Mouse (Mus musculus): ENCODE data around the gene Cbx5. TPM values are rescaled to one million over a fixed set of nuclear protein-coding genes. Genes with fewer than 3 reads are reported as not detected.

The Cbx5 gene
- polyA plus RNA-seq, 1 experiment from 2014 or later, result 70.4 TPM

GRCm38 (mm10) chr15:103147422-103147690 is 92.3 kb downstream of the Cbx5 start:
- Histone ChIP-seq H3K4me2 (ENCODE audit: low read depth, low read length) (peak overlapping the region; percentile 93), H3K9ac (ENCODE audit: low read length) (no peak overlapping the region), H3K4me1 (ENCODE audit: control insufficient read depth, insufficient read depth, low read length) (0 out of 2 replicates have a peak, but pooled peaks cover 2% of the 10 kb centered on the region), H3K27me3 (ENCODE audit: control insufficient read depth, insufficient read depth, low read length) (peaks cover 54% of the 10 kb centered on the region), H3K4me3 (ENCODE audit: low read length) (0 out of 2 replicates have a peak overlapping the region, but pooled peaks have one; percentile 59), H3K9me3 (replicated peaks; ENCODE audit: control insufficient read depth, low read length) (no peaks in the 10 kb centered on the region), H3K36me3 (ENCODE audit: control insufficient read depth, insufficient read depth) (no peaks in the 10 kb centered on the region), H3K27ac (ENCODE audit: low read length) (no peak overlapping the region)
- ATAC-seq (replicated peaks; ENCODE audit: extremely low read depth, insufficient read depth, low FRiP score), result no peak
- 27% methylated on average over 3 of the region's 3 CpGs for WGBS

DNA sequence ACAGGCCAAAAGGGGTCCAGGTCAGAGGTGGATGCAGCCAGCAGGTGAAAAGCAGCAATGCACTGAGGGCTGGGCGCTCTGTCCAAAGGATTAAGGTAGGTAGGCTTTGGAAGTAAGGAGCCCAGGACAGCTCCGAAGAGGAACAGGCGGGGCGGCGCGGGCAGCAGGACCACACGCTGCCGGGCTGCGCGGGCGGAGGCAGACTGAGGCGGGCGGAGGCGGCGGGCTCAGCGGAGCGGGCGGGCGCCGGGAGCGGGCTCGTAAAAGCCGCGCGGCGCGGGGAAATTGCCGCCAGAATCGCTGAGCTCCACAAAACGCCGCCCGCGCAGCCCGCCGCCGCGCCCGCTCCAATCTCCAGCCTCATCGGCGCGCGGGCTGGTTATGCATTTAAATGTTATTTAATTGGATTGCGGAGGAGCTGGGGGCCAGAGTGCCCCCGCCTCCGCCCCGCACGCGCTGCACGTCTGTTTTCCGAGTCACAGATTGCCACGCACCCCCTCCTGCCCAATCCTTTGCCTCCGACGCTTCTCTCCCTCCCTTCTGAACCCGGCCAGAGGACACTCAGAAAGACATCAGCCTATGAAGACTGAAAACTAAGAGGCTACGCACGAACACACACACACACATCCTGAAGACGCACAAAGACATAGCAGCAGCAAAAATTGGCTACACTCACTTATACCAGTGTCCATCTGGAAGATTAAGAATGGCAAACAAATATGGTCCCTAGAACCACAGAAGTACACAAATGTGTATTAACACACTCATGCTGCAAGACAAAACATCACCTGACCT is 92.8 kb downstream of the Cbx5 start:
- 0 out of 2 replicates have a peak, but pooled peaks have one; percentile 37 for ATAC-seq (replicated peaks; ENCODE audit: extremely low read depth, insufficient read depth, low FRiP score)
- Histone ChIP-seq H3K4me2 (ENCODE audit: low read depth, low read length) (peak overlapping the region; percentile 93), H3K27ac (ENCODE audit: low read length) (no peak overlapping the region), H3K9ac (ENCODE audit: low read length) (peak overlapping the region; percentile 71), H3K4me1 (ENCODE audit: control insufficient read depth, insufficient read depth, low read length) (0 out of 2 replicates have a peak, but pooled peaks cover 2% of the 10 kb centered on the region), H3K27me3 (ENCODE audit: control insufficient read depth, insufficient read depth, low read length) (peaks cover 54% of the 10 kb centered on the region), H3K9me3 (replicated peaks; ENCODE audit: control insufficient read depth, low read length) (no peaks in the 10 kb centered on the region), H3K36me3 (ENCODE audit: control insufficient read depth, insufficient read depth) (no peaks in the 10 kb centered on the region), H3K4me3 (ENCODE audit: low read length) (peak overlapping the region; percentile 59)
- WGBS, result 1% methylated on average over 57 of the region's 57 CpGs

DNA sequence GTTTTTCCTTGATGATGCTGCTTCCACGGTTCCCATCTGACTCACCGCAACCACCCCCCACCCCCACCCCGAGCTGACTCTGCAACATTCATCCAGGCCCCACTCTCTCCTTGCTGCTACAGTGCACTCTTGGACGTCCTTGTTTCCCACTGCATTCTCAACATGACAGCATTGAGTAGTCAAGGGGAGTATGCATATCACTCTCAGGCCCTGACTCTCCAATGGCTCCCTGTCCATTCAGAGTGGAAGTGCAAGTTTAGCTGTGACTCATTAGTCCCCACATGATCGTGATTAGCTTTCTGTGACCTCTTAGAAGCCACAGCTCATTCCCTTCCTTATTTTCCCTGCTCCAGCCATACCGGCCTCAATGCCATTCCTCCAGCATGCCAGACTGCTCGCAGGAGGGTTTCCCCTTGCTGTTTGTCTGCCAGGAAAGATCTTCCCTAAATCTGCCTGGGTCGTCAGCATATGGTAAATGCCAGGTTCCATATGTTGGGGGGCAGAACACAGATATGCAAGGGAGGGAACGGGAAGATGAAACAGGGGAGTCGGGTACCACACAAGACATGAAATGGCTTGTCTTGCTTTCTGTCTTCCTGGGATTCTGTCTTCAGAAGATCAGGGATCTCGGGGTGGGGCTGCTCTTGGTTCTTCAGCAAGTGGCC is 93.8 kb downstream of the Cbx5 start:
- H3K36me3 ChIP-seq (ENCODE audit: control insufficient read depth, insufficient read depth), result no peaks in the 10 kb centered on the region
- H3K9ac ChIP-seq (ENCODE audit: low read length), result no peak overlapping the region
- H3K4me1 ChIP-seq (ENCODE audit: control insufficient read depth, insufficient read depth, low read length), result 0 out of 2 replicates have a peak, but pooled peaks cover 2% of the 10 kb centered on the region
- no peak for ATAC-seq (replicated peaks; ENCODE audit: extremely low read depth, insufficient read depth, low FRiP score)
- H3K27ac ChIP-seq (ENCODE audit: low read length), result no peak overlapping the region
- no peak overlapping the region for H3K4me2 ChIP-seq (ENCODE audit: low read depth, low read length)
- WGBS, result 73% methylated on average over 11 of the region's 11 CpGs
- no peaks in the 10 kb centered on the region for H3K9me3 ChIP-seq (replicated peaks; ENCODE audit: control insufficient read depth, low read length)
- no peak overlapping the region for H3K4me3 ChIP-seq (ENCODE audit: low read length)
- H3K27me3 ChIP-seq (ENCODE audit: control insufficient read depth, insufficient read depth, low read length), result peaks cover 55% of the 10 kb centered on the region

DNA sequence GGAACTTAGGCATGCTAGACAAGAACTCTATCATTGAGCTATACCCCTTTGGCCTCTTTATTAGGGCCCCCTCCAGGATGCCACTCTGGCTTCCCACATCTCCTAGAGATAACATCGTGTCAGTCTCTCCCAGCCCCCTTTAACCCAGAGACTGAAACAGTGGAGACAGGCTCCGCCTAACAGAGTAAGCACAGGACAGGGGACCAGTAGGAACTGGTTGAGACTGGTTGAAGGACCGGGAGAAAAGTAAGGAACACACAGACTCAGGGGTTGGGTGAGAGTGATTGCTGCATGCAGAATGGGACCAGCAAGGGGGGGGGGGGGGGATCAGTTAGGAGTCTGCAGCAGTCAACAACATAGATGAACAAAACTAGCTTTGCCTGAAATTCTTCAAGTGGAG is 95.4 kb downstream of the Cbx5 start:
- H3K4me1 ChIP-seq (ENCODE audit: control insufficient read depth, insufficient read depth, low read length), result 0 out of 2 replicates have a peak, but pooled peaks cover 2% of the 10 kb centered on the region
- no peaks in the 10 kb centered on the region for H3K9me3 ChIP-seq (replicated peaks; ENCODE audit: control insufficient read depth, low read length)
- H3K9ac ChIP-seq (ENCODE audit: low read length), result no peak overlapping the region
- no peaks in the 10 kb centered on the region for H3K36me3 ChIP-seq (ENCODE audit: control insufficient read depth, insufficient read depth)
- no peak overlapping the region for H3K27ac ChIP-seq (ENCODE audit: low read length)
- no peak overlapping the region for H3K4me2 ChIP-seq (ENCODE audit: low read depth, low read length)
- no peak for ATAC-seq (replicated peaks; ENCODE audit: extremely low read depth, insufficient read depth, low FRiP score)
- whole genome bisulfite sequencing, result 32% methylated on average over 3 of the region's 3 CpGs
- H3K4me3 ChIP-seq (ENCODE audit: low read length), result no peak overlapping the region
- peaks cover 61% of the 10 kb centered on the region for H3K27me3 ChIP-seq (ENCODE audit: control insufficient read depth, insufficient read depth, low read length)

MicroRNA genes within 50 kb of the gene (microRNA counts, 519-probe panel; counts per million panel counts)
- 2,939 counts per million, percentile 75 among the panel's probes with 10 or more counts for microRNA mmu-miR-148b

Small RNA genes within 50 kb of the gene (microRNA-seq; reads per million reads assigned to microRNA genes)
- 158 reads per million, percentile 57 among the genes with 10 or more reads in this experiment for gene Mir148b

Other genes starting within 250 kb of the Cbx5 start
- gene Hoxc8, start 249.2 kb downstream of the Cbx5 start, polyA plus RNA-seq (2015; fragmentation: Nextera tagmentation; extraction: Ambion mirVana), result not detected in 2 replicates
- 0.16 TPM in 1 of 2 replicates, not detected in the other for gene Hoxc6, start 241.6 kb downstream of the Cbx5 start, polyA plus RNA-seq (2015; fragmentation: Nextera tagmentation; extraction: Ambion mirVana)
- 0.45 TPM in 2 replicates for gene Hoxc4, start 220.9 kb downstream of the Cbx5 start, polyA plus RNA-seq (2015; fragmentation: Nextera tagmentation; extraction: Ambion mirVana)
- 14.9 and 17.1 TPM in 2 replicates for gene Smug1, start 72.7 kb downstream of the Cbx5 start, polyA plus RNA-seq (2015; fragmentation: Nextera tagmentation; extraction: Ambion mirVana)
- gene Hnrnpa1, start 616 bp upstream of the Cbx5 start, polyA plus RNA-seq (2015; fragmentation: Nextera tagmentation; extraction: Ambion mirVana), result 344 and 353 TPM in 2 replicates
- 3.3 and 3.9 TPM in 2 replicates for gene Nfe2, start 18.6 kb upstream of the Cbx5 start, polyA plus RNA-seq (2015; fragmentation: Nextera tagmentation; extraction: Ambion mirVana)
- 155 and 161 TPM in 2 replicates for gene Copz1, start 32.9 kb upstream of the Cbx5 start, polyA plus RNA-seq (2015; fragmentation: Nextera tagmentation; extraction: Ambion mirVana)
- gene Gpr84, start 70.8 kb upstream of the Cbx5 start, polyA plus RNA-seq (2015; fragmentation: Nextera tagmentation; extraction: Ambion mirVana), result 0.19 TPM in 1 of 2 replicates, not detected in the other
- gene Zfp385a, start 100.3 kb upstream of the Cbx5 start, polyA plus RNA-seq (2015; fragmentation: Nextera tagmentation; extraction: Ambion mirVana), result 6.5 and 7.5 TPM in 2 replicates
- 64.0 and 72.7 TPM in 2 replicates for gene Itga5, start 126.9 kb upstream of the Cbx5 start, polyA plus RNA-seq (2015; fragmentation: Nextera tagmentation; extraction: Ambion mirVana)
- 15.3 and 18.5 TPM in 2 replicates for gene Gtsf1, start 190.7 kb upstream of the Cbx5 start, polyA plus RNA-seq (2015; fragmentation: Nextera tagmentation; extraction: Ambion mirVana)
- not detected in 2 replicates for gene Gtsf2, start 208.7 kb upstream of the Cbx5 start, polyA plus RNA-seq (2015; fragmentation: Nextera tagmentation; extraction: Ambion mirVana)
- gene Nckap1l, start 214.0 kb upstream of the Cbx5 start, polyA plus RNA-seq (2015; fragmentation: Nextera tagmentation; extraction: Ambion mirVana), result 3.6 and 7.0 TPM in 2 replicates